Comparison of ENCODE assay signal across 21 mouse cellular contexts in genomic region chr13:110436692-110437091, GRCm38 (mm10). TPM values are rescaled to one million over a fixed set of nuclear protein-coding genes. Genes with fewer than 3 reads are reported as not detected.
DNase-seq lines count a peak whose midpoint lies in the region; ATAC-seq and TF ChIP-seq lines count a peak whose summit lies in the region.
"Had no signal": no experiment of that assay in that cellular context is flagged by ENCODE, and none has a peak within 500 bp of the region (broad histone marks: within the 10 kb centered on the region; RNA-seq: fewer than 3 reads in every experiment).

No protein-coding gene starts in this region.

- H3K9ac ChIP-seq in kidney, embryonic 16.5 days (replicated peaks; ENCODE audit: low read length), result no peak overlapping the region
- H3K9ac ChIP-seq in midbrain, embryonic 11.5 days (ENCODE audit: low read length), result no peak overlapping the region
- H3K9ac ChIP-seq in stomach, postnatal 0 days (ENCODE audit: low read length), result no peak overlapping the region
- no peak overlapping the region for H3K9ac ChIP-seq in hindbrain, embryonic 12.5 days
- H3K9ac ChIP-seq: forebrain, postnatal 0 days; liver, embryonic 15.5 days had no signal

- no peaks in the 10 kb centered on the region for H3K4me1 ChIP-seq in kidney, embryonic 16.5 days (ENCODE audit: insufficient read depth, low read length)
- no peaks in the 10 kb centered on the region for H3K4me1 ChIP-seq in midbrain, embryonic 11.5 days (ENCODE audit: control insufficient read depth, insufficient read depth, low read length)
- H3K4me1 ChIP-seq in midbrain, embryonic 10.5 days, result no peaks in the 10 kb centered on the region
- H3K4me1 ChIP-seq in stomach, postnatal 0 days (replicated peaks; ENCODE audit: control insufficient read depth, insufficient read depth), result no peaks in the 10 kb centered on the region
- no peaks in the 10 kb centered on the region for H3K4me1 ChIP-seq in hindbrain, embryonic 12.5 days
- H3K4me1 ChIP-seq: forebrain, embryonic 10.5 days; heart, embryonic 10.5 days; limb, embryonic 10.5 days; liver, embryonic 15.5 days had no signal

- no peaks in the 10 kb centered on the region for H3K9me3 ChIP-seq in kidney, embryonic 16.5 days (ENCODE audit: low read length)
- no peaks in the 10 kb centered on the region for H3K9me3 ChIP-seq in midbrain, embryonic 11.5 days (ENCODE audit: control insufficient read depth, low read length)
- no peaks in the 10 kb centered on the region for H3K9me3 ChIP-seq in midbrain, embryonic 10.5 days (replicated peaks)
- no peaks in the 10 kb centered on the region for H3K9me3 ChIP-seq in stomach, postnatal 0 days (ENCODE audit: control insufficient read depth, low read length)
- H3K9me3 ChIP-seq in hindbrain, embryonic 12.5 days (replicated peaks), result no peaks in the 10 kb centered on the region
- H3K9me3 ChIP-seq: forebrain, embryonic 10.5 days; heart, embryonic 10.5 days; limb, embryonic 10.5 days; liver, embryonic 15.5 days had no signal

- no peaks in the 10 kb centered on the region for H3K36me3 ChIP-seq in kidney, embryonic 16.5 days (ENCODE audit: insufficient read depth, low read length)
- no peaks in the 10 kb centered on the region for H3K36me3 ChIP-seq in midbrain, embryonic 11.5 days (ENCODE audit: control insufficient read depth, insufficient read depth, low read length)
- H3K36me3 ChIP-seq in midbrain, embryonic 10.5 days, result no peaks in the 10 kb centered on the region
- no peaks in the 10 kb centered on the region for H3K36me3 ChIP-seq in stomach, postnatal 0 days (ENCODE audit: control insufficient read depth, insufficient read depth, low read length)
- no peaks in the 10 kb centered on the region for H3K36me3 ChIP-seq in hindbrain, embryonic 12.5 days
- H3K36me3 ChIP-seq: forebrain, embryonic 10.5 days; heart, embryonic 10.5 days; limb, embryonic 10.5 days; liver, embryonic 15.5 days had no signal

- 49% methylated on average over 7 of the region's 7 CpGs for WGBS in kidney, embryonic 16.5 days
- WGBS in midbrain, embryonic 11.5 days, result 82% methylated on average over 7 of the region's 7 CpGs
- 83% methylated on average over 7 of the region's 7 CpGs for WGBS in midbrain, embryonic 10.5 days
- WGBS in stomach, postnatal 0 days, result 37% methylated on average over 7 of the region's 7 CpGs
- WGBS in hindbrain, embryonic 12.5 days, result 69% methylated on average over 7 of the region's 7 CpGs

- 0 out of 2 replicates have a peak overlapping the region, but pooled peaks have one; percentile 4 for H3K4me2 ChIP-seq in kidney, embryonic 16.5 days (replicated peaks; ENCODE audit: low read depth, low read length)
- no peak overlapping the region for H3K4me2 ChIP-seq in midbrain, embryonic 11.5 days
- H3K4me2 ChIP-seq in stomach, postnatal 0 days (replicated peaks; ENCODE audit: low read depth), result 0 out of 2 replicates have a peak overlapping the region, but pooled peaks have one; percentile 3
- no peak overlapping the region for H3K4me2 ChIP-seq in hindbrain, embryonic 12.5 days (replicated peaks)
- H3K4me2 ChIP-seq: liver, embryonic 15.5 days had no signal

- TF ChIP-seq EP300 in stomach, postnatal 0 days (optimal IDR thresholded peaks at IDR 0.05), result peak; percentile 63

- no peak overlapping the region for H3K4me3 ChIP-seq in kidney, embryonic 16.5 days (ENCODE audit: low read length)
- no peak overlapping the region for H3K4me3 ChIP-seq in midbrain, embryonic 11.5 days (ENCODE audit: low read depth, low read length)
- H3K4me3 ChIP-seq in midbrain, embryonic 10.5 days, result no peak overlapping the region
- H3K4me3 ChIP-seq in stomach, postnatal 0 days (ENCODE audit: low read depth, low read length), result no peak overlapping the region
- H3K4me3 ChIP-seq in hindbrain, embryonic 12.5 days, result no peak overlapping the region
- H3K4me3 ChIP-seq: forebrain, embryonic 10.5 days; heart, embryonic 10.5 days; layer of hippocampus, adult 2 months; limb, embryonic 10.5 days; liver, embryonic 15.5 days had no signal

- H3K27me3 ChIP-seq in kidney, embryonic 16.5 days (ENCODE audit: insufficient read depth, low read length), result no peaks in the 10 kb centered on the region
- no peaks in the 10 kb centered on the region for H3K27me3 ChIP-seq in midbrain, embryonic 11.5 days (ENCODE audit: control insufficient read depth, insufficient read depth, low read length)
- H3K27me3 ChIP-seq in midbrain, embryonic 10.5 days (ENCODE audit: low read depth, poor library complexity, severe bottlenecking), result no peaks in the 10 kb centered on the region
- H3K27me3 ChIP-seq in stomach, postnatal 0 days (ENCODE audit: control insufficient read depth, insufficient read depth, low read length), result no peaks in the 10 kb centered on the region
- no peaks in the 10 kb centered on the region for H3K27me3 ChIP-seq in hindbrain, embryonic 12.5 days
- H3K27me3 ChIP-seq: liver, embryonic 15.5 days had no signal

- DNase-seq in kidney, postnatal 36 days, result no peak
- DNase-seq in midbrain, embryonic 11.5 days (ENCODE audit: low spot score, missing footprints), result peak; percentile 75
- no peak for DNase-seq in midbrain, embryonic 10.5 days (ENCODE audit: low spot score)
- DNase-seq in NIH3T3 (ENCODE audit: low read depth), result peak; percentile 5
- DNase-seq in stomach, postnatal 0 days (ENCODE audit: low spot score), result no peak
- DNase-seq: adrenal gland, postnatal 25 days; cerebellum, adult 8-10 months; forebrain, postnatal 0 days; gastrocnemius, postnatal 36 days; kidney, postnatal 10 days; liver had no signal

- no peak overlapping the region for H3K27ac ChIP-seq in kidney, embryonic 16.5 days (ENCODE audit: low read length)
- H3K27ac ChIP-seq in midbrain, embryonic 11.5 days (ENCODE audit: low read depth, low read length), result no peak overlapping the region
- no peak overlapping the region for H3K27ac ChIP-seq in midbrain, embryonic 10.5 days (replicated peaks)
- no peak overlapping the region for H3K27ac ChIP-seq in stomach, postnatal 0 days (replicated peaks)
- H3K27ac ChIP-seq in hindbrain, embryonic 12.5 days, result no peak overlapping the region
- H3K27ac ChIP-seq: forebrain, embryonic 10.5 days; heart, embryonic 10.5 days; layer of hippocampus, adult 2 months; limb, embryonic 10.5 days; liver, embryonic 15.5 days; macrophage had no signal

- ATAC-seq in kidney, embryonic 16.5 days (ENCODE audit: low FRiP score, low TSS enrichment), result no peak
- no peak for ATAC-seq in midbrain, embryonic 11.5 days (ENCODE audit: low FRiP score)
- peak; percentile 86 for ATAC-seq in stomach, postnatal 0 days (ENCODE audit: low FRiP score, low TSS enrichment)
- ATAC-seq in hindbrain, embryonic 12.5 days (ENCODE audit: low FRiP score), result no peak
- ATAC-seq: forebrain, postnatal 0 days; hindbrain, embryonic 16.5 days; intestine, postnatal 0 days had no signal

- TF ChIP-seq CTCF in stomach, postnatal 0 days (IDR thresholded peaks at IDR 0.05; ENCODE audit: low read depth), result no peak

RNA-seq across cellular contexts. Expression of gene Plk2, which starts 41.8 kb away (rescaled TPM):
- polyA plus RNA-seq in kidney, embryonic 16.5 days (2015; fragmentation: Nextera tagmentation; extraction: Ambion mirVana), result 89.4 and 91.2 TPM in 2 replicates
- polyA plus RNA-seq in midbrain, embryonic 11.5 days (2014; fragmentation: Nextera tagmentation; extraction: Ambion mirVana), result 63.4 and 68.6 TPM in 2 replicates
- polyA plus RNA-seq in midbrain, embryonic 10.5 days (2016; fragmentation: Nextera tagmentation; extraction: Ambion mirVana), result 40.5 and 51.0 TPM in 2 replicates
- 41.5 and 47.6 TPM in 2 replicates for polyA plus RNA-seq in stomach, postnatal 0 days (2015; fragmentation: Nextera tagmentation; extraction: Ambion mirVana)
- polyA plus RNA-seq in hindbrain, embryonic 12.5 days (2016; fragmentation: Nextera tagmentation; extraction: Ambion mirVana), result 142 and 165 TPM in 2 replicates

Comparison
In these comparisons a context has a peak if more than half of its experiments do, and no peak if none do; other contexts are left out.
1. DNase-seq: peak in midbrain, embryonic 11.5 days (single experiment) and NIH3T3 (single experiment); none in kidney, postnatal 36 days (0 of 2), midbrain, embryonic 10.5 days (single experiment) and stomach, postnatal 0 days (single experiment).
2. H3K4me2 ChIP-seq: peak in kidney, embryonic 16.5 days (single experiment) and stomach, postnatal 0 days (single experiment); none in midbrain, embryonic 11.5 days (single experiment) and hindbrain, embryonic 12.5 days (single experiment).